ENCODE assay signal across 16 mouse cellular contexts in the genomic region with DNA sequence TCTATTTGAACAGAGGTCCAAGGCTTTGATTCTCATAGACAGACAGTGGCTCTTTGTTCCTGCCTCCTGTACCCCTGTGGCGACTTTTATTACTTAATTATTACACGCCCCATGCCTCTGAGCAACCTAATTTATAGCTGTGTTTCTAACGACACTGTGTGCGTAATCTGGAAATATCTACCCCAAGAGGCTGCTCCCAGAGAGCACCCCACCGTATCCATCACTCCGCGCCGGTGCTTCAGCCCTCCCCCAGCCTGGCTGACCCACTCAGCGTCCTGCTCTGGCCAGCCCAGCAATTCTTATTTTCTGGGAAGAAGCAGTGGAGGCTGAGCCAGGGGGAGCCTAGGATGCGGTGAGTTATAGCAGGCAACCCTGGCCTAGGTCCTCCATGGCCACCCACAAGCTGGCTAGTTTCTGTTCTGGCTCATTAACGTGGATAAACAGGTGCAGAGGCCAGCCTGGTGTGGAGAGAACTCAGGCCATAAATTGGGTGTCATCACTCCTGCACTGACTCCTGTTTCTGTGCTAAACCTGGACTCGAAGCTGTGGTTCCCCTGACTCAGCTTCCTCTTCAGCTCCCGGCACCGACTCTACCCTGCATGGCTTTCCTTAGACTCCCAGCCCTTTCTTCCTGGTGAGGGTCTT. TPM values are rescaled to one million over a fixed set of nuclear protein-coding genes. Genes with fewer than 3 reads are reported as not detected.
A peak's percentile ranks its signal among the peaks of the same experiment; 100 is the strongest.
DNase-seq lines count a peak whose midpoint lies in the region; ATAC-seq and TF ChIP-seq lines count a peak whose summit lies in the region.
"Had no signal": no experiment of that assay in that cellular context is flagged by ENCODE, and none has a peak within 500 bp of the region (broad histone marks: within the 10 kb centered on the region; RNA-seq: fewer than 3 reads in every experiment).

No protein-coding gene starts in this region.

- no peaks in the 10 kb centered on the region for H3K27me3 ChIP-seq in forebrain, embryonic 14.5 days (replicated peaks; ENCODE audit: control insufficient read depth, insufficient read depth, low read length)
- H3K27me3 ChIP-seq in forebrain, embryonic 11.5 days (ENCODE audit: control insufficient read depth, insufficient read depth, low read length): peaks cover 10% of the 10 kb centered on the region
- peaks cover 34% of the 10 kb centered on the region for H3K27me3 ChIP-seq in midbrain, embryonic 12.5 days
- H3K27me3 ChIP-seq in midbrain, embryonic 11.5 days (ENCODE audit: control insufficient read depth, insufficient read depth, low read length): no peaks in the 10 kb centered on the region
- H3K27me3 ChIP-seq in hindbrain, postnatal 0 days (ENCODE audit: insufficient read depth, low read length): no peaks in the 10 kb centered on the region; the same call in 1 of the 2 replicates

- 26% methylated on average over 14 of the region's 14 CpGs for WGBS in forebrain, embryonic 14.5 days
- 42% methylated on average over 14 of the region's 14 CpGs for WGBS in forebrain, embryonic 11.5 days
- WGBS in midbrain, embryonic 12.5 days: 63% methylated on average over 14 of the region's 14 CpGs
- 74% methylated on average over 14 of the region's 14 CpGs for WGBS in midbrain, embryonic 11.5 days
- 22% methylated on average over 14 of the region's 14 CpGs for WGBS in hindbrain, postnatal 0 days

- H3K4me2 ChIP-seq in forebrain, embryonic 14.5 days (ENCODE audit: low read length): no peak overlapping the region
- no peak overlapping the region for H3K4me2 ChIP-seq in forebrain, embryonic 11.5 days (ENCODE audit: low read depth, low read length, severe bottlenecking)
- H3K4me2 ChIP-seq in midbrain, embryonic 12.5 days (replicated peaks): no peak overlapping the region
- no peak overlapping the region for H3K4me2 ChIP-seq in midbrain, embryonic 11.5 days
- H3K4me2 ChIP-seq in hindbrain, postnatal 0 days (ENCODE audit: low read depth, low read length): no peak overlapping the region
- H3K4me2 ChIP-seq: liver, embryonic 15.5 days had no signal

- no peak overlapping the region for H3K27ac ChIP-seq in forebrain, embryonic 14.5 days (ENCODE audit: low read depth, low read length)
- no peak overlapping the region for H3K27ac ChIP-seq in forebrain, embryonic 11.5 days (ENCODE audit: low read depth, low read length)
- H3K27ac ChIP-seq in midbrain, embryonic 12.5 days (replicated peaks): 0 out of 2 replicates have a peak overlapping the region, but pooled peaks have one; percentile 15
- no peak overlapping the region for H3K27ac ChIP-seq in midbrain, embryonic 11.5 days (ENCODE audit: low read depth, low read length)
- no peak overlapping the region for H3K27ac ChIP-seq in hindbrain, postnatal 0 days
- H3K27ac ChIP-seq: liver, embryonic 15.5 days; macrophage had no signal

- no peak for TF ChIP-seq CTCF in hindbrain, postnatal 0 days (IDR thresholded peaks at IDR 0.05; ENCODE audit: low read depth)

- ATAC-seq in forebrain, embryonic 14.5 days: no peak
- ATAC-seq in forebrain, embryonic 11.5 days (replicated peaks; ENCODE audit: low FRiP score): no peak
- ATAC-seq in midbrain, embryonic 12.5 days (ENCODE audit: low FRiP score, low read depth): no peak
- ATAC-seq in midbrain, embryonic 11.5 days (ENCODE audit: low FRiP score): no peak
- peak; percentile 55; the same call in 1 of the 2 replicates for ATAC-seq in hindbrain, postnatal 0 days

- no peak overlapping the region for H3K9ac ChIP-seq in forebrain, embryonic 14.5 days (ENCODE audit: low read length)
- no peak overlapping the region for H3K9ac ChIP-seq in forebrain, embryonic 11.5 days (ENCODE audit: low read length)
- H3K9ac ChIP-seq in midbrain, embryonic 12.5 days (replicated peaks): no peak overlapping the region
- H3K9ac ChIP-seq in midbrain, embryonic 11.5 days (ENCODE audit: low read length): no peak overlapping the region
- no peak overlapping the region for H3K9ac ChIP-seq in hindbrain, postnatal 0 days (replicated peaks; ENCODE audit: low read length)
- H3K9ac ChIP-seq: liver, embryonic 15.5 days had no signal

- H3K9me3 ChIP-seq in forebrain, embryonic 14.5 days (replicated peaks; ENCODE audit: control insufficient read depth, low read length): no peaks in the 10 kb centered on the region
- H3K9me3 ChIP-seq in forebrain, embryonic 11.5 days (ENCODE audit: control insufficient read depth, low read length): no peaks in the 10 kb centered on the region
- no peaks in the 10 kb centered on the region for H3K9me3 ChIP-seq in midbrain, embryonic 12.5 days
- no peaks in the 10 kb centered on the region for H3K9me3 ChIP-seq in midbrain, embryonic 11.5 days (ENCODE audit: control insufficient read depth, low read length)
- no peaks in the 10 kb centered on the region for H3K9me3 ChIP-seq in hindbrain, postnatal 0 days (ENCODE audit: low read length)
- H3K9me3 ChIP-seq: liver, embryonic 15.5 days had no signal

- H3K4me3 ChIP-seq in forebrain, embryonic 14.5 days (ENCODE audit: low read depth, low read length): no peak overlapping the region
- no peak overlapping the region for H3K4me3 ChIP-seq in forebrain, embryonic 11.5 days (ENCODE audit: low read depth, low read length)
- H3K4me3 ChIP-seq in midbrain, embryonic 12.5 days: no peak overlapping the region
- H3K4me3 ChIP-seq in midbrain, embryonic 11.5 days (ENCODE audit: low read depth, low read length): no peak overlapping the region
- H3K4me3 ChIP-seq in hindbrain, postnatal 0 days (ENCODE audit: low read length): no peak overlapping the region
- H3K4me3 ChIP-seq: liver, embryonic 15.5 days had no signal

- peaks cover 12% of the 10 kb centered on the region for H3K4me1 ChIP-seq in forebrain, embryonic 14.5 days (ENCODE audit: control insufficient read depth, insufficient read depth, low read length)
- H3K4me1 ChIP-seq in forebrain, embryonic 11.5 days (replicated peaks; ENCODE audit: control insufficient read depth, insufficient read depth, low read length): peaks cover 13% of the 10 kb centered on the region
- peaks cover 19% of the 10 kb centered on the region for H3K4me1 ChIP-seq in midbrain, embryonic 12.5 days
- no peaks in the 10 kb centered on the region for H3K4me1 ChIP-seq in midbrain, embryonic 11.5 days (ENCODE audit: control insufficient read depth, insufficient read depth, low read length)
- H3K4me1 ChIP-seq in hindbrain, postnatal 0 days (ENCODE audit: insufficient read depth, low read length): 0 out of 2 replicates have a peak, but pooled peaks cover 8% of the 10 kb centered on the region
- H3K4me1 ChIP-seq: liver, embryonic 15.5 days had no signal

- H3K36me3 ChIP-seq in forebrain, embryonic 14.5 days (ENCODE audit: control insufficient read depth, insufficient read depth, low read length): no peaks in the 10 kb centered on the region
- no peaks in the 10 kb centered on the region for H3K36me3 ChIP-seq in forebrain, embryonic 11.5 days (ENCODE audit: control insufficient read depth, insufficient read depth, low read length)
- no peaks in the 10 kb centered on the region for H3K36me3 ChIP-seq in midbrain, embryonic 12.5 days
- no peaks in the 10 kb centered on the region for H3K36me3 ChIP-seq in midbrain, embryonic 11.5 days (ENCODE audit: control insufficient read depth, insufficient read depth, low read length)
- H3K36me3 ChIP-seq in hindbrain, postnatal 0 days (ENCODE audit: insufficient read depth, low read length): no peaks in the 10 kb centered on the region
- H3K36me3 ChIP-seq: liver, embryonic 15.5 days had no signal

- peak; percentile 46 for DNase-seq in forebrain, embryonic 14.5 days (ENCODE audit: low spot score)
- no peak for DNase-seq in forebrain, embryonic 11.5 days (ENCODE audit: low spot score)
- DNase-seq in midbrain, embryonic 11.5 days (ENCODE audit: low spot score, missing footprints): no peak
- DNase-seq in hindbrain, postnatal 0 days (ENCODE audit: low spot score): peak; percentile 29
- peak; percentile 58 for DNase-seq in skeletal muscle tissue, adult 2 months (ENCODE audit: low read depth, low spot score)
- DNase-seq in right cerebral cortex, postnatal 36 days (ENCODE audit: low spot score in 2 of 2): no peak
- no peak for DNase-seq in ovary, postnatal 36 days (ENCODE audit: low spot score)
- DNase-seq: B cell, adult 2 months; heart, postnatal 4 days; right cerebral cortex, adult 18-20 months had no signal

RNA-seq across cellular contexts. Expression of a gene that starts 49.8 kb away (rescaled TPM):
- polyA plus RNA-seq in forebrain, embryonic 14.5 days (2014; fragmentation: Nextera tagmentation; extraction: Ambion mirVana): 1.4 and 1.5 TPM in 2 replicates
- polyA plus RNA-seq in forebrain, embryonic 11.5 days (2014; fragmentation: Nextera tagmentation; extraction: Ambion mirVana): 2.2 and 3.5 TPM in 2 replicates
- polyA plus RNA-seq in midbrain, embryonic 12.5 days (2016; fragmentation: Nextera tagmentation; extraction: Ambion mirVana): 32.5 and 47.4 TPM in 2 replicates
- polyA plus RNA-seq in midbrain, embryonic 11.5 days (2014; fragmentation: Nextera tagmentation; extraction: Ambion mirVana): 12.2 and 12.7 TPM in 2 replicates
- total RNA-seq in hindbrain, postnatal 0 days (2014; rRNA removed): 43.0 and 50.7 TPM in 2 replicates
- polyA plus RNA-seq in hindbrain, postnatal 0 days (2015; fragmentation: Nextera tagmentation; extraction: Ambion mirVana): 51.1 and 52.1 TPM in 2 replicates
- total RNA-seq: adrenal gland, adult 18-20 months; common myeloid progenitor, adult 5-6 weeks; heart, adult 8-10 months; heart, postnatal 4 days had no signal
- polyA plus RNA-seq: liver, embryonic 15.5 days; macrophage had no signal

Comparison
In these comparisons a context has a peak if more than half of its experiments do, and no peak if none do; other contexts are left out.
1. DNase-seq: peak in forebrain, embryonic 14.5 days (single experiment), hindbrain, postnatal 0 days (single experiment) and skeletal muscle tissue, adult 2 months (single experiment); none in forebrain, embryonic 11.5 days (single experiment), midbrain, embryonic 11.5 days (single experiment), right cerebral cortex, postnatal 36 days (0 of 2) and ovary, postnatal 36 days (single experiment).